Mouse (Mus musculus): ENCODE measurements around the gene Vwa2. TPM values are rescaled to one million over a fixed set of nuclear protein-coding genes. Genes with fewer than 3 reads are reported as not detected.

Gene Vwa2
- total RNA-seq, 2 experiments from 2014 or later: not detected

- intact Hi-C loops (cut with DNase I; ENCODE audit: low total_unique reads): no loop called here
- no peak for DNase-seq
Observed at GRCm38 (mm10) chr19:56944826-56945225, 70.8 kb downstream of the Vwa2 start.

DNA sequence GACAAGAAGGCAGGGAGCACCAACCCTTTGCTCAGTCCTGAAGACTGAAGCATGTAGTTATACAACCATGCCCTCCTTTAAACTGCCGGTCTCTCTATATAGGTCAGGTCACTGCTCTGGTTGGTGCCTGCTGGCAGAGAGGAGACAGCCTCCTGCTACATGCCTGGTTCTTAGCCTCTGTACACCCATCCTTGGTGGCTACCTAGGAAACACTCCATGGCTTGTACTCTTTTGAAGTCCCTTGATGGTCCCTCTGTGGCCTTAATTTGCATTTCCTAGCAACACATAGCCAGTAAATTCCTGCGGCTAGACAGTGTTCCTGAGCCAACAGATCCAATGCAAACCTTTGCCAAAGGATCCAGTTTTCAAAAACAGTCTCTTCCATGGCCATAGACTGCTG is 71.6 kb downstream of the Vwa2 start:
- DNase-seq: no peak
- intact Hi-C loops (cut with DNase I; ENCODE audit: low total_unique reads): no loop called here

- no peak for DNase-seq
- intact Hi-C loops (cut with DNase I; ENCODE audit: low total_unique reads): no loop called here
Observed at GRCm38 (mm10) chr19:56946277-56946676, 72.2 kb downstream of the Vwa2 start.

GRCm38 (mm10) chr19:56946727-56947126 is 72.7 kb downstream of the Vwa2 start:
- intact Hi-C loops (cut with DNase I; ENCODE audit: low total_unique reads): no loop called here
- no peak for DNase-seq

- intact Hi-C loops (cut with DNase I; ENCODE audit: low total_unique reads): no loop called here
- no peak for DNase-seq
Observed at GRCm38 (mm10) chr19:56947971-56948610, 74.0 kb downstream of the Vwa2 start.

- intact Hi-C loops (cut with DNase I; ENCODE audit: low total_unique reads): no loop called here
- DNase-seq: no peak
Observed at GRCm38 (mm10) chr19:56949868-56950267, 75.8 kb downstream of the Vwa2 start.

GRCm38 (mm10) chr19:56950818-56951217 is 76.8 kb downstream of the Vwa2 start:
- intact Hi-C loops (cut with DNase I; ENCODE audit: low total_unique reads): no loop called here
- no peak for DNase-seq

- no peak for DNase-seq
- intact Hi-C loops (cut with DNase I; ENCODE audit: low total_unique reads): no loop called here
Observed at GRCm38 (mm10) chr19:56953856-56954255, 79.8 kb downstream of the Vwa2 start.

- DNase-seq: no peak
- intact Hi-C loops (cut with DNase I; ENCODE audit: low total_unique reads): no loop called here
Observed at GRCm38 (mm10) chr19:56954857-56955256, 80.8 kb downstream of the Vwa2 start.

DNA sequence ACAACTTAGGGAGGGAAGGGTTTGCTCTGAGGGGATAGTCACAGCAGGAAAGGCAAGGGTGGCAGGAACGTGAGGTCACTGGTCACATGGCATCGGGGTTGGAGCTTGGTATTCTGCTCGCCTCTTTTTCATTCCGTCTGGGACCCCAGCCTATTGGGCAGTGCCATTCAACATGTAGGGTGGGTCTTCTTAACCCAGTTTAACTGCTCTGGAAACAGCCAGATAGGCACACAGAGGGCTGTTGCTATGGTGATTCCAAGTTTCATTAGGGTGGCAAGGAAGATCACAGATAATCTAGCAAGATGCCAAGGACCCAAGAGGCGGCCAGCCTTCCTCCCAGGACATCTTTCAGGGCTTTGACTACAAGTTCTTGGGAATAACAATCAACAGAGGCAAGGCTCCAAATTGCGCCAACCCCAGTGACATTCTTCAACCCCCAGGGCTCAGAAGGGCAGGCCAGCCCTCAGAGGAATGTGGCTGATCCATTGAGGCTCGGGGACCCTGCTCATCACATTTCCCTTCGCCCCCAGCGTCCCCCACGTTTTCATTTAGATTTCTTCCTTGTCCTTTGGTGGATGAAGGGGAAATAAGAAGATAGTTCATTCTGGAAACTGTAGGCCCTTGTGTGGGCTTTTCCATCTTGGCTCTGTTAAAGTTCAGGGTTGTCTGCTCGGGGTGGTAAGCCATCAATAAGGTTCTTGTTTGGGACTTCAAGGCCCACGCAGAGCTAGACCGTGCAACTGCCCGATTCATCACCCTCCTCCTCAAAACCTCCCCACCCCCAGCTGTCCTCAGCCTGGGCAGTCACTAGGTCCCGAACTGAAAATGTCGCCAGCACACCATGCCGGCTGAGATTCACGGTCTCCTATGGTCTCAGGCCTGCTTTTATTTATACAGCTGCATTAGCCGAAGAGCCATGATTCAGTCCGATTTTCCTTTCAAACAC is 81.8 kb downstream of the Vwa2 start:
- intact Hi-C loops (cut with DNase I; ENCODE audit: low total_unique reads): no loop called here
- DNase-seq: no peak

DNA sequence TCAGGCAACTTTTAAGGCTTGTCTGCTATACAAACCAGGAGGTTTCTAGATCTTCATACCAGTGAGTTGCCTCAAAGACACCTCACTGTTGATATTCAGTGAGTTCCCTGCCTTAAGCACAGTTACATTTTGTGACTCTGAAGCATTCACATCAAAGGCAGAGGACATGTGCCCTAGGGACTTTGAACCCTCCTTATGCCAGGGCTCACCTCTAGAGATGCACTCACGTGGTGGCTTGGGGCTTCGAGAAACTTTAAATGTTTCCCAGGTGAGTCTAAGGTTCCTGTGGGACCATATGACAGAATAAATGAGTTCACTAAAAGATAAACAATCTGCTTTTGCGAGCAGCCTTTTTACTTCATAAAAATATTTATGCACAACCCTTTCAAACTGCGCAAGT is 84.0 kb downstream of the Vwa2 start:
- DNase-seq: no peak
- intact Hi-C loops (cut with DNase I; ENCODE audit: low total_unique reads): no loop called here

GRCm38 (mm10) chr19:56958582-56959021 is 84.6 kb downstream of the Vwa2 start:
- no peak for DNase-seq
- intact Hi-C loops (cut with DNase I; ENCODE audit: low total_unique reads): no loop called here

DNA sequence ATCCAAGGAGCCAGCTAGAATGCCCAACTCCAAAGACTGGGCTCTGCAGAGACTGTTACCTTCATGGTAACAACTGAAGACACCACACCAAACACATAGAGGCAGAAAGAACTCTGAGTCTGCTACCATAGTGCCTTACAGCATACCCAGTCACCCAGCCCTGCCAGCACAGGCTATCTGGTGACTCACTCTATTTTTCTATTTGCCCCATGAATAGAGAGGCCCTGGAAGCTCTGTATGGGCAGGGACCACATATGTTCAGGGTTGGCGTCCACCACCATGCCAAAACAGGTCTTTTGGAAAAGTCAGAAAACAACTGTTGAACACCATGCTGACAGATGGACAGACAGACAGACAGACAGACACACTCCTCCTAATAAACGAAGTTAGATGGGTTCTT is 85.0 kb downstream of the Vwa2 start:
- no peak for DNase-seq
- intact Hi-C loops (cut with DNase I; ENCODE audit: low total_unique reads): no loop called here

DNA sequence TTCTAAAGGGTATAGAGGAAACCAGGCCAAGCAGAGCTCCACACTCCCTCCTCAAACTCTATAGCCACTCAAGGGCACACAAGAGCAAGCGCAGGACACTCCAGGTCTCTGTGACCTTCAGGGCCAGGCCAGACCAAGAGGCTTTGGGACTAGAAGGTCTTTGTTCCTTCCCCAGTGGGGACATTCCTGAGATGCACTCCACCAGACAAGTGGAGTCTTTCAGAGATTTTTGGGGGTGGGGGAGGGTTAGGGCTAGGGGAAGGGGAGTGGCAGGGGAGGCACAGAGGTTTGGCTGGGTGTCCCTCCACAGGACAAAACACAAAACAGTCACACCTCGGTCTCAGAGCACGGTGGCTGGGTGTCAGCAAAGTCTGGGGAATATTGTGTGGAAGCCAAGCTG is 85.6 kb downstream of the Vwa2 start:
- intact Hi-C loops (cut with DNase I; ENCODE audit: low total_unique reads): no loop called here
- no peak for DNase-seq

Other genes with a start within 250 kb of the Vwa2 start
- under 1 TPM; 0.27 to 0.53 TPM for gene Adrb1, start 152.1 kb upstream of the Vwa2 start, total RNA-seq (2021)
- 10 to 100 TPM; 21.8 to 22.5 TPM for gene Ccdc186, start 52.1 kb upstream of the Vwa2 start, total RNA-seq (2021)
- not detected for gene Tdrd1, start 48.0 kb upstream of the Vwa2 start, total RNA-seq (2021)
- gene Afap1l2, start 134.0 kb downstream of the Vwa2 start, total RNA-seq (2021): 10 to 100 TPM in 1 of 2 experiments, 1 to 10 TPM in 1; 6.0 to 11.0 TPM